Mouse (Mus musculus) kidney, embryonic 14.5 days (tissue): ENCODE measurements at regions not wholly inside any gene's neighbourhood (a gene's known extent, or its start where the extent isn't known, plus 50 kb on each side); places are given as distances from the start of the nearest gene placed in this dataset.

Source experiments
- ATAC-seq: fragments of 200-750 bp; cut with Nextera tagmentation; 2 replicates; pipeline ENCODE4 v1.8.0; 2017; ENCODE audit warnings: moderate number of reproducible peaks, mild to moderate bottlenecking, moderate TSS enrichment, moderate library complexity; ENCODE audit not compliant: low FRiP score, low TSS enrichment
- H3K27ac ChIP-seq: fragments of 300-500 bp; sonication (generic); 2 replicates; pipeline ENCODE4 v1.5.1; 2014; ENCODE audit warnings: low read depth, mild to moderate bottlenecking, low read length, moderate library complexity, mixed read lengths
- H3K27me3 ChIP-seq: fragments of 300-500 bp; sonication (generic); 2 replicates; pipeline ENCODE4 v1.6.1; 2014; ENCODE audit warnings: mild to moderate bottlenecking, low read length; ENCODE audit not compliant: control insufficient read depth, insufficient read depth
- H3K36me3 ChIP-seq: fragments of 300-500 bp; sonication (generic); 2 replicates; pipeline ENCODE4 v1.6.1; 2014; ENCODE audit warnings: low read length, mixed read lengths; ENCODE audit not compliant: control insufficient read depth, insufficient read depth
- H3K4me1 ChIP-seq: fragments of 300-500 bp; sonication (generic); 2 replicates; pipeline ENCODE4 v1.6.1; 2014; ENCODE audit warnings: low read length, mixed read lengths; ENCODE audit not compliant: control insufficient read depth, insufficient read depth
- H3K4me2 ChIP-seq: fragments of 300-500 bp; sonication (generic); replicated peaks from 2 replicates; pipeline ENCODE4 v1.6.1; 2014; ENCODE audit warnings: low read depth, mild to moderate bottlenecking, low read length
- H3K4me3 ChIP-seq: fragments of 300-500 bp; sonication (generic); 2 replicates; pipeline ENCODE4 v1.5.1; 2014; ENCODE audit warnings: mild to moderate bottlenecking, low read length
- H3K9ac ChIP-seq: fragments of 300-500 bp; sonication (generic); 2 replicates; pipeline ENCODE4 v1.6.1; 2014; ENCODE audit warnings: low read depth, mild to moderate bottlenecking, low read length, moderate library complexity
- H3K9me3 ChIP-seq: fragments of 300-500 bp; sonication (generic); 2 replicates; pipeline ENCODE4 v1.6.1; 2016; ENCODE audit warnings: low read length; ENCODE audit not compliant: control insufficient read depth
- WGBS: fragments of 180-500 bp; shearing (Covaris S2); extraction: QIAGEN DNeasy Blood & Tissue Kit; methylation state at CpG from one replicate; pipeline ENCODE4 v1.1.7; 2014; 5-methylcytosine and 5-hydroxymethylcytosine counted together

GRCm38 (mm10) chr19:49830918-49831317, 847.5 kb downstream of the Sorcs1 start:
- Histone ChIP-seq H3K4me1 (peaks cover 3% of the 10 kb centered on the region; the same call in 1 of the 2 replicates), H3K27me3 (no peaks in the 10 kb centered on the region), H3K9ac (no peak overlapping the region), H3K36me3 (no peaks in the 10 kb centered on the region), H3K27ac (no peak overlapping the region), H3K4me2 (no peak overlapping the region), H3K4me3 (no peak overlapping the region), H3K9me3 (no peaks in the 10 kb centered on the region)
- peak; percentile 78 for ATAC-seq
- 12% methylated on average over 6 of the region's 6 CpGs for WGBS

GRCm38 (mm10) chr19:49805636-49806397, 872.6 kb downstream of the Sorcs1 start:
- Histone ChIP-seq H3K27ac (no peak overlapping the region), H3K36me3 (no peaks in the 10 kb centered on the region), H3K4me3 (no peak overlapping the region), H3K27me3 (no peaks in the 10 kb centered on the region), H3K9ac (no peak overlapping the region), H3K9me3 (no peaks in the 10 kb centered on the region), H3K4me1 (no peaks in the 10 kb centered on the region), H3K4me2 (no peak overlapping the region)
- 67% methylated on average over 3 of the region's 3 CpGs for WGBS
- no peak for ATAC-seq
